In genomic region chr10:109832768-109833291, GRCm38 (mm10) we compare ENCODE assay signal across 8 mouse cellular contexts.
DNase-seq lines count a peak whose midpoint lies in the region; ATAC-seq and TF ChIP-seq lines count a peak whose summit lies in the region.

No protein-coding gene starts in this region.

- no peaks in the 10 kb centered on the region for H3K4me1 ChIP-seq in kidney, postnatal 0 days (replicated peaks; ENCODE audit: insufficient read depth, low read length)
- peaks cover 5% of the 10 kb centered on the region; the same call in 1 of the 2 replicates for H3K4me1 ChIP-seq in embryonic facial prominence, embryonic 14.5 days (ENCODE audit: control insufficient read depth, insufficient read depth, low read length)
- H3K4me1 ChIP-seq in neural tube, embryonic 13.5 days (replicated peaks), result peaks cover 31% of the 10 kb centered on the region

- no peaks in the 10 kb centered on the region for H3K27me3 ChIP-seq in kidney, postnatal 0 days (ENCODE audit: insufficient read depth, low read length)
- 0 out of 2 replicates have a peak, but pooled peaks cover 3% of the 10 kb centered on the region for H3K27me3 ChIP-seq in embryonic facial prominence, embryonic 14.5 days (replicated peaks; ENCODE audit: control insufficient read depth, insufficient read depth, low read length)
- peaks cover 3% of the 10 kb centered on the region; the same call in 1 of the 2 replicates for H3K27me3 ChIP-seq in neural tube, embryonic 13.5 days

- H3K4me2 ChIP-seq in kidney, postnatal 0 days (ENCODE audit: low read length), result peak overlapping the region; percentile 31; the same call in 1 of the 2 replicates
- H3K4me2 ChIP-seq in embryonic facial prominence, embryonic 14.5 days (ENCODE audit: low read depth, low read length), result peak overlapping the region; percentile 47
- peak overlapping the region; percentile 57 for H3K4me2 ChIP-seq in neural tube, embryonic 13.5 days

- no peaks in the 10 kb centered on the region for H3K36me3 ChIP-seq in kidney, postnatal 0 days (ENCODE audit: insufficient read depth, low read length)
- no peaks in the 10 kb centered on the region for H3K36me3 ChIP-seq in embryonic facial prominence, embryonic 14.5 days (ENCODE audit: control insufficient read depth, insufficient read depth, low read length)
- H3K36me3 ChIP-seq in neural tube, embryonic 13.5 days, result no peaks in the 10 kb centered on the region

- peak; percentile 12 for DNase-seq in kidney, postnatal 0 days (ENCODE audit: low spot score)
- no peak for DNase-seq in kidney, postnatal 14 days
- DNase-seq in embryonic facial prominence, embryonic 14.5 days (ENCODE audit: low spot score), result peak; percentile 30
- DNase-seq in layer of hippocampus, adult 9-10 months (ENCODE audit: low spot score), result peak; percentile 29
- no peak for DNase-seq in urinary bladder, adult 2 months (ENCODE audit: low spot score)
- no peak for DNase-seq in spleen, adult 12 weeks (ENCODE audit: low spot score)

- no peak overlapping the region for H3K27ac ChIP-seq in kidney, postnatal 0 days
- H3K27ac ChIP-seq in embryonic facial prominence, embryonic 14.5 days (replicated peaks; ENCODE audit: low read depth, low read length), result no peak overlapping the region
- peak overlapping the region; percentile 76 for H3K27ac ChIP-seq in neural tube, embryonic 13.5 days (replicated peaks)

- 27% methylated on average over 18 of the region's 18 CpGs for WGBS in kidney, postnatal 0 days
- WGBS in embryonic facial prominence, embryonic 14.5 days, result 26% methylated on average over 18 of the region's 18 CpGs
- WGBS in neural tube, embryonic 13.5 days, result 16% methylated on average over 18 of the region's 18 CpGs

- no peak for TF ChIP-seq CTCF in kidney, postnatal 0 days (IDR thresholded peaks at IDR 0.05; ENCODE audit: low read depth)

- H3K4me3 ChIP-seq in kidney, postnatal 0 days (replicated peaks; ENCODE audit: low read depth, low read length), result no peak overlapping the region
- H3K4me3 ChIP-seq in embryonic facial prominence, embryonic 14.5 days (ENCODE audit: low read depth, low read length), result peak overlapping the region; percentile 21
- peak overlapping the region; percentile 33 for H3K4me3 ChIP-seq in neural tube, embryonic 13.5 days

- no peaks in the 10 kb centered on the region for H3K9me3 ChIP-seq in kidney, postnatal 0 days (replicated peaks; ENCODE audit: low read length)
- H3K9me3 ChIP-seq in embryonic facial prominence, embryonic 14.5 days (ENCODE audit: control insufficient read depth, low read length), result no peaks in the 10 kb centered on the region
- no peaks in the 10 kb centered on the region for H3K9me3 ChIP-seq in neural tube, embryonic 13.5 days

- no peak overlapping the region for H3K9ac ChIP-seq in kidney, postnatal 0 days (ENCODE audit: low read depth, low read length)
- H3K9ac ChIP-seq in embryonic facial prominence, embryonic 14.5 days (ENCODE audit: low read depth, low read length), result no peak overlapping the region
- H3K9ac ChIP-seq in neural tube, embryonic 13.5 days, result peak overlapping the region; percentile 62

- ATAC-seq in kidney, postnatal 0 days (replicated peaks; ENCODE audit: low FRiP score, low read depth), result 0 out of 2 replicates have a peak, but pooled peaks have one; percentile 36
- ATAC-seq in embryonic facial prominence, embryonic 14.5 days (ENCODE audit: low read depth), result peak; percentile 57; the same call in 1 of the 2 replicates
- peak; percentile 87 for ATAC-seq in neural tube, embryonic 13.5 days (ENCODE audit: low read depth)
- no peak for ATAC-seq in megakaryocyte-erythroid progenitor cell, adult 5-6 weeks (replicated peaks; ENCODE audit: low FRiP score, low TSS enrichment, poor library complexity, severe bottlenecking)

Comparison
In these comparisons a context has a peak if more than half of its experiments do, and no peak if none do; other contexts are left out.
1. DNase-seq: peak in kidney, postnatal 0 days (single experiment), embryonic facial prominence, embryonic 14.5 days (single experiment) and layer of hippocampus, adult 9-10 months (single experiment); none in kidney, postnatal 14 days (single experiment), urinary bladder, adult 2 months (single experiment) and spleen, adult 12 weeks (single experiment).
2. Peak in every context shown above with its lines, with median percentiles within 50 percentile points of each other: H3K4me2 ChIP-seq.